Mouse (Mus musculus): Measurements from ENCODE around the gene Smad1.

DNA sequence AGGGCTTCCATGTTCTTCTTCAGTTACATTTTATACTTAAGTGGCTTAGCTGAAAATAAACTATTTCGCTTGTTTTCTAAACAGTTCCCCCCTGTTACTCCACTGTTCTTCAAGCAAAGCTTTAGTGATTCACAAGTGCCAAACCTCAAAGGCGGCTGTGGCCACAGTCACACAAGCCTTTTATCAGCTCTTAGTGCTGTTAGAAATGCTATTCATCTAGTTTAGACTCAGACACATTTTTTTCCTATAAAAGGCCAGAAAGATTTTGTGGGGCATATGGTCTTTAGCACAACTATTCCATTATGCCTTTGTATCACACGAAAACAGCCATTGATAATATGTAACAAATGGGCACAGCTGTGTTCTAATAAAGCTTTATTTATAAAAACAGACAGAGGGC, 48.5 kb downstream of the Smad1 start:
- TF ChIP-seq EP300 (IDR thresholded peaks at IDR 0.05; ENCODE audit: low read depth), result no peak
- no peak for TF ChIP-seq CTCF (IDR thresholded peaks at IDR 0.05; ENCODE audit: low read depth)
